Mouse (Mus musculus) hindbrain, postnatal 0 days (tissue): Measurements from ENCODE around the gene Dab2ip. TPM values are rescaled to one million over a fixed set of nuclear protein-coding genes. Genes with fewer than 3 reads are reported as not detected.
A peak's percentile ranks its signal among the peaks of the same experiment; 100 is the strongest.

Experiments used
- ATAC-seq: fragments of 200-750 bp; cut with Nextera tagmentation; 2 replicates; pipeline ENCODE4 v1.8.0; 2017; ENCODE audit warnings: mild to moderate bottlenecking, moderate TSS enrichment, moderate library complexity
- DNase-seq: peaks from one replicate; pipeline ENCODE4 v3.0.0-alpha.2; 2015; ENCODE audit warnings: low spot score
- H3K27ac ChIP-seq: fragments of 300-500 bp; sonication (generic); 2 replicates; pipeline ENCODE4 v1.5.1; 2014; ENCODE audit warnings: mild to moderate bottlenecking
- H3K27me3 ChIP-seq: fragments of 300-500 bp; sonication (generic); 2 replicates; pipeline ENCODE4 v1.6.1; 2014; ENCODE audit warnings: low read length, mixed read lengths; ENCODE audit not compliant: insufficient read depth
- H3K36me3 ChIP-seq: fragments of 300-500 bp; sonication (generic); 2 replicates; pipeline ENCODE4 v1.6.1; 2014; ENCODE audit warnings: low read length, mixed read lengths; ENCODE audit not compliant: insufficient read depth
- H3K4me1 ChIP-seq: fragments of 300-500 bp; sonication (generic); 2 replicates; pipeline ENCODE4 v1.6.1; 2014; ENCODE audit warnings: antibody characterized with exemption, low read length, mixed read lengths; ENCODE audit not compliant: insufficient read depth
- H3K4me2 ChIP-seq: fragments of 300-500 bp; sonication (generic); 2 replicates; pipeline ENCODE4 v1.6.1; 2014; ENCODE audit warnings: low read depth, mild to moderate bottlenecking, low read length, moderate library complexity, mixed read lengths
- H3K4me3 ChIP-seq: fragments of 300-500 bp; sonication (generic); 2 replicates; pipeline ENCODE4 v1.5.1; 2014; ENCODE audit warnings: low read length
- H3K9ac ChIP-seq: fragments of 300-500 bp; sonication (generic); replicated peaks from 2 replicates; pipeline ENCODE4 v1.6.1; 2014; ENCODE audit warnings: mild to moderate bottlenecking, low read length, moderate library complexity, mixed read lengths
- H3K9me3 ChIP-seq: fragments of 300-500 bp; sonication (generic); 2 replicates; pipeline ENCODE4 v1.6.1; 2016; ENCODE audit warnings: low read length, mixed read lengths
- CTCF ChIP-seq: IDR thresholded peaks from 2 replicates; pipeline ENCODE4 v1.5.1; 2016; ENCODE audit warnings: antibody characterized with exemption, control low read depth, low read depth
- WGBS: fragments of 180-500 bp; shearing (Covaris S2); extraction: QIAGEN DNeasy Blood & Tissue Kit; methylation state at CpG from one replicate; pipeline ENCODE4 v1.1.7; 2014; 5-methylcytosine and 5-hydroxymethylcytosine counted together
- polyA plus RNA-seq: library from polyadenylated mRNA; unstranded; fragments of >200 nt; fragmentation: Nextera tagmentation; extraction: Ambion mirVana; gene quantifications from 2 replicates; pipeline ENCODE4 v1.2.1, GENCODE M21; 2015
- total RNA-seq: library from RNA; depleted of rRNA; stranded (reverse); fragments of >200 nt; gene quantifications from 2 replicates; pipeline ENCODE4 v1.2.3, GENCODE M21; 2014

Gene Dab2ip
- total and polyA plus RNA-seq, 2 experiments from 2014 or later: 64.5 to 161 TPM

DNA sequence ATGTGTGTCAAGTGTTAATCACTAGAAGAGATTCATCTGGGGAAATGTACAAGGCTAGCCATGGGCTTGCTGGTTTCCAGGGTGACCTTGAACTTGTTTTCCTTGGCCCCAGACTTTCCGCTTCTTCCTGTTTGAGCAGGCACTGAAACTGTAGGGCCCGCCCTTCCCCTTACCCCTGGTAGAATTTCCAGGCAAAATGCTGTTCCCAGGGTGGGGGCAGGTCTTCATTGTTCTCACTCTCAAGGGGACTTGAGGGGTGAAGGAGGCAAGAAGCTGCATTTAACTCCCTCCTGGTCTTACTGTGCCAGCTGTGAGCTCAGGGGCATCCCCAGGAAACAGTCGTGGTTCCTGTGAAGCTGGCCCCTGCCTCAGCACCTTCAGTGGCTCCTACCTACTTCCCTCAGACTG is 55.9 kb downstream of the Dab2ip start:
- no peaks in the 10 kb centered on the region for H3K36me3 ChIP-seq
- no peak overlapping the region for H3K9ac ChIP-seq
- no peak overlapping the region for H3K4me2 ChIP-seq
- ATAC-seq: no peak
- H3K27me3 ChIP-seq: no peaks in the 10 kb centered on the region
- no peaks in the 10 kb centered on the region for H3K9me3 ChIP-seq
- H3K4me1 ChIP-seq: peaks cover 14% of the 10 kb centered on the region
- H3K4me3 ChIP-seq: no peak overlapping the region
- no peak for TF ChIP-seq CTCF
- 56% methylated on average over 3 of the region's 3 CpGs for WGBS
- no peak for DNase-seq
- no peak overlapping the region for H3K27ac ChIP-seq

DNA sequence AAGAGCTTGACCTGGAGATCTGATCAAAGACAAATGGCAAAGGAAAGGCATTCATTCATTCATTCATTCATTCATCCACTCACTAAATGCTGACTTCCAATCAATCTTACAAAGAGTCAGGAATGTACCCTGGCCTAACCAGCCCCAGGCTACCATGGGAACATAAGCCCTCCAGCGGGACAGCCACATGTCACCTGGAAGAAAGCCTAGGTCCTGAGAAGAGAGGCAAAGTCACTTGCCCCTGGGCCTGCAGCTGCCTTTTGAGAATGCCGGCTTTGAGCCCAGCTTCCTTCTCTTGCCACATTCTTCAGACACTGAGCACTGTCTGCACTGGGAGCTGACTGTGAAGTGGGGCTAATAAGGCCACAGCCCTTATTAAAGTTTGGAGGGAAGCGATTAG is 56.3 kb downstream of the Dab2ip start:
- WGBS: 46% methylated on average over 3 of the region's 3 CpGs

DNA sequence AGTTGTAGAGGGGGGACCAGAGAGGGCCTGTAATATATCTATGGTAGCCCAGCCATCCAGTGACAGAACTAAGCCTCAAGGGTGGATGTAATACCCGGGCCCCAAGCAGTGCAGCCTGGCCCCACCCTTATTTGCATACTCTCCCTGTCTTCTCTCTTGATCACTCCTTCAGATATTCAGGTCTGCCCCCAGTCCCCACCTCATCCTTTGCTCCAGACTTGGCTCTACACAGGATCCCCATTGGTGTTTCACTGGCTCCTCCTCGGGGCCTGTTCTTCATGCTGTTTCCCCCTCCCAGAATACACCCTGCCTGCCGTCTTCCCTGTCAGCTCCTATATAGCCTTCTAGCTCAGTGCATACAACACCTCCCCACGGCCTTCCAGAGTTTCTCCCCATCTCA is 57.3 kb downstream of the Dab2ip start:
- WGBS: 62% methylated on average over 4 of the region's 4 CpGs
- Histone ChIP-seq H3K9ac (no peak overlapping the region), H3K4me3 (no peak overlapping the region), H3K36me3 (no peaks in the 10 kb centered on the region), H3K27me3 (no peaks in the 10 kb centered on the region), H3K4me2 (no peak overlapping the region), H3K9me3 (no peaks in the 10 kb centered on the region), H3K27ac (no peak overlapping the region), H3K4me1 (peaks cover 16% of the 10 kb centered on the region)
- ATAC-seq (no peak), DNase-seq (no peak)
- no peak for TF ChIP-seq CTCF

More for the DNA sequence above, 56.3 kb downstream of the Dab2ip start:
- H3K9ac ChIP-seq: no peak overlapping the region
- H3K27ac ChIP-seq: no peak overlapping the region
- no peaks in the 10 kb centered on the region for H3K27me3 ChIP-seq
- peaks cover 14% of the 10 kb centered on the region for H3K4me1 ChIP-seq
- ATAC-seq (no peak), DNase-seq (no peak)
- TF ChIP-seq CTCF: no peak
- no peaks in the 10 kb centered on the region for H3K36me3 ChIP-seq
- no peaks in the 10 kb centered on the region for H3K9me3 ChIP-seq
- H3K4me3 ChIP-seq: no peak overlapping the region
- no peak overlapping the region for H3K4me2 ChIP-seq

DNA sequence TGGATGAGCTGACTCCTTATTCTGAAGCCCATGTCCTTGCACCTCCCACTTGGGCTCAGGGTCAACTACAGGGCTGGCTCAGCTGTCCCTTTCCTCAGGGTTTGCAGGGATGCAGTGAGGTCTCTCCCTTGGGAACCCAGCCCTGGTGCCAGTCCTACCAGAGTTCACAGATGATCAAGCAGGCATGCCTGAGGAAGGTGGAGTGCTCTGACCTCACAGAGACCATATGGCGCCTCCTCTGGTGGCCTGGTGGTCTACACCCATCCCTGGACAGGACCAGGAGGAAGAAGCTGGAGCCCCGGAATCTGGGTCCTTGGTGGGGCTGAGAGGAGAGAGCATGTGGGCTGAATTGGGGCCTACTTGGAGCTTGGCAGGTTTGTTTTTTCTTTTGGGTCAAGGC is 57.9 kb downstream of the Dab2ip start:
- 0 out of 2 replicates have a peak, but pooled peaks have one; percentile 3 for TF ChIP-seq CTCF
- DNase-seq (no peak), ATAC-seq (no peak)
- Histone ChIP-seq H3K4me1 (peaks cover 17% of the 10 kb centered on the region), H3K4me3 (no peak overlapping the region), H3K9ac (no peak overlapping the region), H3K27me3 (no peaks in the 10 kb centered on the region), H3K4me2 (no peak overlapping the region), H3K36me3 (no peaks in the 10 kb centered on the region), H3K9me3 (no peaks in the 10 kb centered on the region), H3K27ac (no peak overlapping the region)
- WGBS: 74% methylated on average over 2 of the region's 2 CpGs

DNA sequence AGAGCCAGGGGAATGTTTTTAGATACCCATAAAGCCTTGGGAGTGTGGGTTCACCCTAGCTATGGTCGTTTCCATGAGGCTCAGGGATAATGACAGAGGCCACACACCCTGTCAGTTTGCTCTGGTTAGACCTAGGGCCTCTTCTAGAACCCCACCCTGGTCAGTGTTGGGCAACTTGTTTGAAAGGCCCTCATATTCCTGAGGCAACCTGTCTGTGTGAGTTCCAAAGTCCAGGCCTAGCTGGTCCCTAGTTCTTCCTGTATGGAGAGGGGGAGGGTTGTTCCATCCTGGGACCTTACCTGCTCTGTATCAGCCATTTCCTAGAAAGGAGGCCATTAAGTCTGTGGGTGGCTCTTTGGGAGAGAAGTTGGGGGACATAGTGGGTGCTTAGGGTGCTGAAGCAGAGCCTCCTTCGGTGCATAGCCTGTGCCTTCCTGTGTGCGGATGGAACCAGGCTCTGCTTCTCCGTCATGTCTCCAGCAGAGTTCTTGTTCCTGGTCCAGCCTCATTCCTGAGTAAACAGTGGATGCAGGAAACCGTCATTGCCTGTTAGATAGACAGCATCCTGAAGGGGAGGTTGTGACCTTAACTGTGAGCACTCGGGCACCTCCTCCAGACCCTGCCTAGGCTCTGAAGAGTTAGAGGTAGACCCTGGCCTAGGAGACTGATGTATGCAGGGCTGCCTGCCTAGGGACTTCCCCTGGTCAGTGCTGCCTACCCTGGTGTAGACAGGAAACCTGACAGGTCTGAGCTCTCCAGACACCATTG is 59.0 kb downstream of the Dab2ip start:
- TF ChIP-seq CTCF: no peak
- 80% methylated on average over 6 of the region's 6 CpGs for WGBS
- no peak for DNase-seq

DNA sequence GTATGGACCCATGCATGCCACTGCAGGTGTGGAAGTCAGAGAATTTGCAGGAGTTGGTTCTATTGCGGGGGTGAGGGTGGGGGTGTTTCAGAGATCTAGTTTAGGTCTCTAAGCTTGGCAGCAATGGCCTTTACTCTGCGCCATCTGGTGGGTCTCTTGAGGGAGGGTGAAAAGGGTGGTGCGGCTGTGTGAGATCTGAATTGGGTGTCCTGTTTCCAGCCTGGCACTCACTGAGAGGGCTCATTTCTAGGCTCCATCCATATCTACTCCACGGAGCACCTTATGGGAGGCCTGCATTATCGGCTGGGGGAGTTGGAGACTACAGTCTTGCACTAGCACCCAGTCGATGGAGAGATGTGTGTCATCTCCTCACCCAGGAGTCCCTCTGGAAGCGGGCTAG is 60.9 kb downstream of the Dab2ip start:
- Histone ChIP-seq H3K4me1 (peaks cover 22% of the 10 kb centered on the region), H3K27me3 (no peaks in the 10 kb centered on the region), H3K9me3 (no peaks in the 10 kb centered on the region), H3K4me3 (no peak overlapping the region), H3K27ac (no peak overlapping the region), H3K4me2 (no peak overlapping the region), H3K36me3 (no peaks in the 10 kb centered on the region), H3K9ac (no peak overlapping the region)
- no peak for DNase-seq
- no peak for TF ChIP-seq CTCF
- 66% methylated on average over 7 of the region's 7 CpGs for WGBS
- no peak for ATAC-seq

More for the DNA sequence above, 59.0 kb downstream of the Dab2ip start:
- Histone ChIP-seq H3K4me1 (peaks cover 19% of the 10 kb centered on the region), H3K27ac (no peak overlapping the region), H3K36me3 (no peaks in the 10 kb centered on the region), H3K4me2 (no peak overlapping the region), H3K9ac (no peak overlapping the region), H3K9me3 (no peaks in the 10 kb centered on the region), H3K27me3 (no peaks in the 10 kb centered on the region), H3K4me3 (no peak overlapping the region)
- ATAC-seq: no peak

DNA sequence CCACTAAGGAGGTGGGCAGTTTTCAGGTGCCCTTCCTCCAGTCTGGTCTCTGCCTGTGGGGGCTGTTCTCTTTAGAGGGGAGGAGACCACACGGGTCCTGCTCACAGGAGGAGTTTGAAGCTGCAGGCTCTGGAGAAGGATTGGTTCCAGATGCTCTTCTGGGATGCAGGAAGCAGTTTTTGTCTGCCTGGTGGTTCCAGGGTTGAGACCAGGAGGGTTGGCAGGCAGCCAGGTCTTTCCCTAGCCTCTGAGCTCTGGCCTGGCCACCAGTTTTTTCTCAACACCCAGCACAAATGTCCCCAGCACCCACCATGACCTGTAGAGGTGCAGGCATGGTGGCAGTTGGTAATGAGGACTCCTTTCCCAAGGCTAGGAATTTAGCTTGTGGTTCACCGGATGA is 61.5 kb downstream of the Dab2ip start:
- no peak overlapping the region for H3K9ac ChIP-seq
- no peak for TF ChIP-seq CTCF
- H3K36me3 ChIP-seq: no peaks in the 10 kb centered on the region
- DNase-seq: no peak
- H3K9me3 ChIP-seq: no peaks in the 10 kb centered on the region
- peaks cover 28% of the 10 kb centered on the region for H3K4me1 ChIP-seq
- H3K27ac ChIP-seq: no peak overlapping the region
- no peak overlapping the region for H3K4me3 ChIP-seq
- no peaks in the 10 kb centered on the region for H3K27me3 ChIP-seq
- H3K4me2 ChIP-seq: no peak overlapping the region
- ATAC-seq: no peak
- WGBS: 48% methylated on average over 2 of the region's 2 CpGs
